Mouse (Mus musculus) adrenal gland, adult 18-20 months (tissue): Measurements from ENCODE around the gene Mamdc2. TPM values are rescaled to one million over a fixed set of nuclear protein-coding genes. Genes with fewer than 3 reads are reported as not detected.
"Not testable (repeated sequence)": the region's sequence is repeated elsewhere in the genome, so short reads cannot be mapped to it uniquely, and the experiment has no call there.

ENCODE experiments used
- DNase-seq, 2 experiments: peaks; one replicate each; pipeline ENCODE4 v3.0.0; 2021 to 2022; ENCODE audit warnings: low spot score in 2 of 2
- long read RNA-seq, 2 experiments: library from polyadenylated mRNA; stranded (forward); transcript quantifications; one replicate each; pipeline ENCODE4 v2.0.0; 2021
- total RNA-seq, 2 experiments: library from RNA; stranded (reverse); gene quantifications; 1 replicate in 1 of 2; 2 replicates in 1 of 2; pipeline ENCODE4 v1.2.3; 2021

Mamdc2 gene
- total RNA-seq, result 1 to 10 TPM; 2.2 to 2.3 TPM
- long read RNA-seq, experiment 1, partial matches to known transcripts, result 0 of 2 reads
- long read RNA-seq, experiment 1, other reads (novel, unspliced or antisense), result 0 of 2 reads
- long read RNA-seq, experiment 2, partial matches to known transcripts, result 1 of 5 reads
- long read RNA-seq, experiment 2, other reads (novel, unspliced or antisense), result 0 of 5 reads

- DNase-seq, result no peak
These were observed at the start of gene Mamdc2 for GRCm38 (mm10) chr19:23447988-23448497. Mamdc2 (minus strand) TSS chr19:23448442.

- no peak for DNase-seq
These were observed 49.8 kb upstream of the Mamdc2 start for GRCm38 (mm10) chr19:23498011-23498410.

GRCm38 (mm10) chr19:23497171-23497917 is 49.1 kb upstream of the Mamdc2 start:
- DNase-seq, result no peak

- no peak for DNase-seq
These were observed 48.3 kb upstream of the Mamdc2 start for GRCm38 (mm10) chr19:23496536-23496935.

- DNase-seq, result no peak
These were observed 44.4 kb upstream of the Mamdc2 start for GRCm38 (mm10) chr19:23492663-23493062.

- not testable (repeated sequence) for DNase-seq
These were observed 42.5 kb upstream of the Mamdc2 start for GRCm38 (mm10) chr19:23490703-23491102.

- DNase-seq, result no peak
These were observed 41.5 kb upstream of the Mamdc2 start for GRCm38 (mm10) chr19:23489780-23490179.

- DNase-seq, result no peak
These were observed 39.2 kb upstream of the Mamdc2 start for GRCm38 (mm10) chr19:23487421-23487820.

GRCm38 (mm10) chr19:23486631-23487270 is 38.5 kb upstream of the Mamdc2 start:
- DNase-seq, result no peak

GRCm38 (mm10) chr19:23485940-23486600 is 37.8 kb upstream of the Mamdc2 start:
- DNase-seq, result no peak

- not testable (repeated sequence) for DNase-seq
These were observed 34.3 kb upstream of the Mamdc2 start for GRCm38 (mm10) chr19:23482571-23482970.

GRCm38 (mm10) chr19:23479597-23479967 is 31.3 kb upstream of the Mamdc2 start:
- no peak for DNase-seq

GRCm38 (mm10) chr19:23478895-23479596 is 30.8 kb upstream of the Mamdc2 start:
- DNase-seq, result peak; percentile 19 to 26

GRCm38 (mm10) chr19:23477826-23478225 is 29.6 kb upstream of the Mamdc2 start:
- no peak for DNase-seq

GRCm38 (mm10) chr19:23467866-23468265 is 19.6 kb upstream of the Mamdc2 start:
- no peak for DNase-seq

- DNase-seq, result no peak
These were observed 18.8 kb upstream of the Mamdc2 start for GRCm38 (mm10) chr19:23467011-23467410.

GRCm38 (mm10) chr19:23457492-23457891 is 9.2 kb upstream of the Mamdc2 start:
- no peak for DNase-seq

- DNase-seq, result no peak
These were observed 3.1 kb upstream of the Mamdc2 start for GRCm38 (mm10) chr19:23451361-23451760.

GRCm38 (mm10) chr19:23447221-23447987 is 838 bp downstream of the Mamdc2 start:
- DNase-seq, result peak in 1 of 2 experiments; percentile 21
